Mouse (Mus musculus): ENCODE measurements around the gene Uqcc2. TPM values are rescaled to one million over a fixed set of nuclear protein-coding genes. Genes with fewer than 3 reads are reported as not detected.

The Uqcc2 gene
- total RNA-seq, 2 experiments from 2014 or later, result 215 to 241 TPM

DNA sequence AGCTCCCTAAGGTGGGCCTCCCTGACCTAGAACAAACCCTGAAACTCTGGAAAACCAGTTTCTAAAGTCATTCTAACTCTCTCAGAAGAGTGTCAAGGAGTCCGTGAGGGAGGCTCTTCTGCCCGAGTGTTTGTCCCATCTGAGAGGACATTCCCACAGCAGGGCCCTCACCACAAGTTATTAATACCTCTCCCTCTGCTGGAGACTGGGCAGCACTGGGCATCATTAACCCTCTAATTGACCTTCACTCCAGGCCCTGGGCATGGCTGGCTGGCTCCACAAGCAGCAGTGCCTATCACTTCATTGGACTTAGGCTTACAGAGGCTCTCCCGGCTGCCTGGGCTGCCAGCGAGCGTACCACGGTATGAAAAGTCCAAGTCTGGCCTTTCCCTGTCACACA, 24.7 kb upstream of the Uqcc2 start:
- intact Hi-C loops (cut with DNase I), result no loop called here
- no peak for DNase-seq (ENCODE audit: low spot score in 2 of 2)

DNA sequence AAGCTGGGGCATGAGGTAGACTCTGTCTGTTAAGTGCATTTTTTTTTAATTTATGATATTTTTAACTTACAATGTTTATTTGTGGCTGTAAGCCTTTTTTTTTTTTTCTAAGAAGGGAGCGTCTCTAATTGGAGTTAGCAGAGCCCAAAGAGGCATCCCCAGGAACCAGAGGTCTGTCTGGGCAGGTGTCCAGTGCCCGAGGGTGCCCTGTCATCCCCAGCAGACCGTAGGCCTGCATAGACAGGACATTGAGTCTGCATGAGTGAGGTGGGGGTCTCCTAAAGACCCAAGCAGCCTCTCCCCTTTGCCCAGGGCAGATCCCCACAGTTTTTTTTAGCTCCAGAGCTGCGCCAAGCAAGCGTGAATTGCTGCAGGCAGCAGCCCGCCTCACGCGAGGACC, 22.0 kb upstream of the Uqcc2 start:
- intact Hi-C loops (cut with DNase I), result no loop called here
- DNase-seq (ENCODE audit: low spot score in 2 of 2), result no peak

DNA sequence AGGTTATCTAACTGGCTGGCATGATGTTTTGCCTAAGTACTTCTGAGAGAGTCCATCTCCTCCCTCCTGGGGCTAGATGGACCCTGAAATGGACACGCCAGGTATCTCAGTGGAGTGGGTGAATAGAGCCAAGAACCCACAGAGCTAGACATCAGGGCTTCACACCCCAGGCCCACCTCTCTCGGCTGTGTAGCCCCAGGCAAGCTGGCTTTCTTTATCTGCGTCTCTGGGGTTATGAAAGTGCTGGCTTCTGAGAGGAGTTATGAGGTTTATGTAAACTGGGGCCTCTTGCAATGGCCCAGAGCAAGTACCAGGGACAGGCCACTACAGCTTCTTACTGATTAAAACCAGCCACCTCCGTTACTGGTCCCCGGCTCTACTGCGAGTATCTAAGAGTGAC, 21.2 kb upstream of the Uqcc2 start:
- no peak for DNase-seq (ENCODE audit: low spot score in 2 of 2)
- intact Hi-C loops (cut with DNase I), result no loop called here

DNA sequence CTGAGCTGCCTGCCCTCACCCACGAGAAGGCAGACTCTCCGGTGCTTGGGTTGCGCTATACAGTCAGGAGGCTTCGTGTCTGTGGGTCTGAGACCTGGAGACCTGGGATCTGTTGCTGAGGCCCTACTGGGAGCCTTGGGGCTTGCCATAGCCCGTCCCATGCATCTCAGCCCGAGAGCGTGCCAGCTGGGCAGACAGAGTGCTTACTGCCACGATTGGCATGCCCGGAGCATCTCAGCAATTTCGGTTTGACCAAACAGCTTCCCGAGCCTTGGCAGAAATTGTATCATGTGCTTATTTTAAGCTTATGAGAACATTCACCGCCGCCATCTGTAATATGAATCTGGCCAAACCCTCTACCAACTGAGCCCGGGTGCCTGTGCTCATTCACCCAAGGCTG, 20.5 kb upstream of the Uqcc2 start:
- DNase-seq (ENCODE audit: low spot score in 2 of 2), result peak in 1 of 2 experiments; percentile 44
- intact Hi-C loops (cut with DNase I), result no loop called here

DNA sequence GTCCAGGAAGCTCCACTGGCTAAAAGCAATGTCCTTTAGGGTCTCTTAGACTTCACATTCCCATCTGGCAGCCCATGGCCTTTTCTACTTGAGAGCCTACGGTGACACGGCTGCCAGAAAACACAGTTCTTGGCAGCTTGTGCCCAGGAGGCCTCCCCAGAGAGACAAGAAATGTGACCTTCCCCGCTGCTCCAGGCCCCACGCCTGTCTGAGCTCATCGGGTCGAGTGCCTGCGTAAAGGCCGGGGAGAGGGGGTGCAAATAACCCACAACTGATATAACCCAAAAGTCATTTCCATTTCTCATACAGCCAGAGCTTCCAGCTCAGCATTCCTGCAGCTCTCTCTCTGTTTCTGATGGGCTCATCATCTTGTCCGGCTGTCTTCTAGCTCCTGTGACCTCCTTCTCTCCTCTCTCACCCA, 20.1 kb upstream of the Uqcc2 start:
- DNase-seq (ENCODE audit: low spot score in 2 of 2), result no peak
- intact Hi-C loops (cut with DNase I), result no loop called here

DNA sequence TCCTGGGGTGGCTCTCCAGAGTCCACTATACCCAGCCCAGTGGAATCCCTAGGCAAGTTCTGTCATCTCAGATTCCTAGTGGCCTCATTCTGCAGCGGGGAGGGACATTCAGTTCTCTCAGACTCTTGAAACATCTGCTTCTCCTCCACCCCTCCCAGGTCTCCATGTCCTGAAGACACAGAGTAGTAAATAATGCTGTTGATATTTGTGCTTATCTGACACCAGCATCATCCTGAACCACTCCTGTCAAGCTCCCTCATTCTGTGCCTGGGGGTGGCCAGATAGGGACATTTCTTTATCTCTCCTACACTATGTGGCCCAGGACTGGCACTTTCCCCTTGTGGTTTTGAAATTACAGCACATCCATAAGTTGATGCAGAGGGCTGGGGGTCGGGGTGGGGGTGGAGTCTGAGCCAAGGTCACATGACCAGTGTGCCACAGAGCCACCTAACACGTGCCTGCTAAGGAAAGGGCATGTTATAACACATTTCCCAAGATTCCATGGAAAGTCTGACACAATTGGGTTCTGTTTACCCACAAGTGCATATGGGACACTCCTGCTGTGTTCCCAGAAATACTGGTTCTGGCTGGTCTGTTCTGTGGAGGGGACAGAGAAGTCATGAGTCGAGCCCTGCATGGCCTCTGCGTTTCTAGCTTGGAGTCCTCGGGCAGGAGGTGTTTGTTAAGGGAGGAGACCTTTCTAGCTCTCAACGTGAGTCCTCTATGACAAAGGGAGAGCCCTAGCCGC, 19.4 kb upstream of the Uqcc2 start:
- intact Hi-C loops (cut with DNase I), result no loop called here
- DNase-seq (ENCODE audit: low spot score in 2 of 2), result no peak

DNA sequence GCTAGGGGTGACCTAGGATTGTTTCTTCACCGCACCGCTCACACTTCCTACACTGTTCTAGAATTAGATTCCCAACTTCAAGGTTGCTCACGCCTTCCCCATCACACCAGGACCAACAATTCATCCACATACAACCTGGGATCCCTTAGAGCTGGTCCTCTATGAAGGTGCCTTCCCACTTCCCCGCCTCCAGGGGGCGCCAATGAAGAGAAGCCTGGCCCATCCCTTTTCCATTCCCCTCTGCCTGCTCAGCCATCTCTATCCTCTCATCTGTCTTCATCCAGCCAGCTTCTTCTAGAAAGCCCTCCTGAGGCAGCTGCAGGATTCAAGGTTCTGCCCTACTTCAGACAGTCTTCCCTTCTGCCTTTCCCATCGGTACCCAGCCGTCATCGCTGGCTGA, 17.7 kb upstream of the Uqcc2 start:
- no peak for DNase-seq (ENCODE audit: low spot score in 2 of 2)
- intact Hi-C loops (cut with DNase I), result no loop called here

DNA sequence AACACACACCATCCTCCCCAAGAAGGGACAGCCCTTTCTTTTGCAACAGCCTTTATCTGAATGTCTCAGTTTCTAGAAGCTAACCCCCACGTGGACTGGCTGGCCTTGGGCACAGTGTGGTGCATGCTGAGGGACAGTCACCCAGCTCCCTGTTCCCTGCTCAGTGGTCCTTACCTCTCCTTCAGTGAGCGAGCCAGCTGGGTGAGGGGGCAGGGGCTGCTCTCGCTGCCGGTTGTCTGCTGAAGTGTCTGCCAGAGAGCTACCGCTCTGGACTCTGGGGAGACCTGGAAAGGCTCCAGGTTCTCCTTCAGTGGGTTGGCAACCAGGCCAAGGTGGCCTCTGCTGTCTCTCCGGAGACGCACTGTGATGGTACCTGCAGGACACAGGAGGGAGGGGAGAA, 17.2 kb upstream of the Uqcc2 start:
- intact Hi-C loops (cut with DNase I), result no loop called here

DNA sequence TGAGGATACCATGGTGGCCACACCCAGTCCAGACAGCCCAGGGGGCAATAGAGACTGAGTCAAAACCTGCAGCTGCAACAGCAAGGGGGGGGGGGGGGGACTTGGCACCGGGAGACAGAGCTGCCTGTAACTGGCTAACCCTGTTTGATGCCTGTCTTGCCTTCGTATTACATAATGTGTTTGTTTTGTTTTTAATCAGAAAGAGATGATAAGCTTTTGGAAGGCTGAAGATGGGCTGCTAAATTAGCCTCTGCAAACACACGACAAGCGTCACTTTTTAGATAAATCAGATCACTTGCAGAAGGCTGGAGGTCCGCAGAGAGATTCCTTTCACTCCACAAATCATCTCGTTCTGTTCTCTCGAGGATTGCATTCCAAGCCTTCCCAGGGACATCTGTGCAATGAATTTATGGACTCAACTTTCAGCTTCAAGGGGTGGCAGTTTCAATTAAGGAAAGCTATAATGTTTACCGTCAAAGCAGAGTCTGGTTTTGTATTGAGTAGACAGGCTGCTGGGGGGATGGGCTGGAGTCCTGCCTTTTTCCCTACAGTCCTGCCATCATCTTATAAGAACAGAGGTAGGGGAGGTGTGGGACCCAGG, 12.7 kb upstream of the Uqcc2 start:
- intact Hi-C loops (cut with DNase I), result no loop called here
- no peak for DNase-seq (ENCODE audit: low spot score in 2 of 2)

More for the DNA sequence above, 17.2 kb upstream of the Uqcc2 start:
- DNase-seq (ENCODE audit: low spot score in 2 of 2), result no peak

DNA sequence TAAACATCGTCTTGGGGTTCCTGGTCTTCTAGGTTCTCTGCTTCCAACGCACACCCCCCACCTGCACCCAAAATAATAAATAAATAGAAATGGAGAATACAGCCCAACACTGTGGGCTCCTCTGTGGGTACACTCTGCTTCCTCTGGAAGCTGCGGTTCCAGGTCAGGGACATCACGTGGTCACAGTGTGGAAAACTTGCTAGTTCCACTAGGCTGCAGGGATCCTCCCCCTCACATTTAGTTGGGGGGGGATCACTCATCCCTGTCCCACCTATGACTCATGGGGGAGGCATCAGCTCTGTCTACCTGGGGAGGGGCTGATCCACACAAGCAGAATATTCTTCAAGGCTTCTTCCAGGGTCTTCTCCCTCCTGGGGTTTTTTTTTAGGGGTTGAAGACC, 10.4 kb upstream of the Uqcc2 start:
- intact Hi-C loops (cut with DNase I), result no loop called here

DNA sequence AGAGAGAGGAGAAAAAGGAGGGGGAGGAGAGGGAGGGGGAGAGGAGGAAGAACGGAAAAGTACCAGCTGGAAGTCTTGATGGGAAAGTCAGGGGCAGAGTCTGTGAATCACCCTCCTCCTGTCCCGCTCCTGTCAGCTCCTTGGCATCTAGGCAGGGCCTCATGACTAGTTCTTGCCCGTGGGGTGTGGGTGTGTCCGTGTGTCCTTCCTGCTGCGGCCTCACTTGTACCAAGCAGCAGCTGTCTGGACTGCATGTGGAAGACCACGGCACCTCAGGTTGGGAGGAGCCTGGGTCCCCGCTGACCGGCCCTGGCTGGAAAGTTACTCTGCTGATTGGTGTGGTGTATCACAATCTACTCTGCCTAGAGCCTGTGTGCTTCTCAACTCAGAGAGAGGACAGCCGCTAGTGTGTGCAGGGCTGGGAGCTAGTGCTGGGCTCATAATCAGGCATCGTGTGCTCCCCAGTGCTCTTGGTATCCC, 8.3 kb upstream of the Uqcc2 start:
- intact Hi-C loops (cut with DNase I), result no loop called here
- DNase-seq (ENCODE audit: low spot score in 2 of 2), result peak in 1 of 2 experiments; percentile 62

More for the DNA sequence above, 10.4 kb upstream of the Uqcc2 start:
- no peak for DNase-seq (ENCODE audit: low spot score in 2 of 2)

DNA sequence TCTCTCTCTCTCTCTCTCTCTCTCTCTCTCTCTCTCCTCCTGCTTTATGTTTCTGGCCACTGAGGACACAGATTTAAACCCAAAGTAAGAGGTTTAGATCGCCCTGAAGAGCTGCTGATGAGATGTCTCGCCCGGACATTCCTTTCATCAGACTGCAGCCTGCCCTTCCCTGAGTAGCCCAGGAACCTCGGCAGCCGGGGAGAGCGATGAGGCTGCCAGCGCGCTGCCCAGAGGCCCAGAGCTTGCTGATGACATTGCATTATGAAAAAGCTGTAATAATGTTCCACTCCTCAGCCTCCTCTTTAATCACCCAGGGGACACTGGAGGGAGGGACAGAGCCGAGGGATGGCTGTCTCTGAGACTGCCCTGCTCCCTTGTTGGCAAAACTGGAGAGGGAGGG, 6.5 kb upstream of the Uqcc2 start:
- intact Hi-C loops (cut with DNase I), result no loop called here
- no peak for DNase-seq (ENCODE audit: low spot score in 2 of 2)

DNA sequence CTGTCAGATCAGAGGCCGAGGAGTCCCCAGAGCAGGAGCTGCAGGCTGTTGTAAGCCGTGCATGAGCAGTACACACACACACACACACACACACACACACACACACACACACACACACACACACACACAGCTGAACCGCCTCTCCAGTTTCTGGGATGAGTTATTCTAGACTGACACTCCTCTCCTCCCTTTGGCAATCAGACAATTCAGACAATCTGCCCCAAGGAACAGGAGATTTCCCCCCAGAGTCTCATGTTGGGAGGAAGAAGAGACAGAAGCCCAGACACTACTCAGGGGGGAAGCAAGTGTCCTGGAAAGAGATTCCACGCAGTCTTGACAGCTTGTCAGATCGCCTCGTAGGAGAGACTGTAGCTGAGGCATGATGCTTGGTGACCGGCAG, 5.6 kb upstream of the Uqcc2 start:
- intact Hi-C loops (cut with DNase I), result no loop called here
- DNase-seq (ENCODE audit: low spot score in 2 of 2), result no peak

DNA sequence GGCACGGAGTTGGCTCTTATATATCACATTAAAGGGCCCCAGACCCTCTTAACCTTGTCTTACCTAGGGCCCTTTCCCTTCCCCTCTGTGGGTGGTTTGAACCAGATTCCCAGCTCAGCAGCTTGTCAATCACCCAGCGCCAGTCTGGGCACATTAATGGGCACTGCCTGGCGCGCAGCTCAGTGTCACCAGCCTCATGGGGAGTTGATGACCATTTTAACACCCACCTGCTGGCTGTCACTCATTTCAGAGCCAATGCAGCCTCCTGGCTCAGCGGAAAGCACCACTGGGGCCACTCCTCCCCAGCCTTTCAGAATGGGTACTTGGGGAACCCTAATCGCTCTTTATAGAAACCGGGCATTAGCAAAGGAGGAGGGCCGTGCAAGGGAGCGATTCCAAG, 4.7 kb upstream of the Uqcc2 start:
- intact Hi-C loops (cut with DNase I), result no loop called here
- DNase-seq (ENCODE audit: low spot score in 2 of 2), result no peak

DNA sequence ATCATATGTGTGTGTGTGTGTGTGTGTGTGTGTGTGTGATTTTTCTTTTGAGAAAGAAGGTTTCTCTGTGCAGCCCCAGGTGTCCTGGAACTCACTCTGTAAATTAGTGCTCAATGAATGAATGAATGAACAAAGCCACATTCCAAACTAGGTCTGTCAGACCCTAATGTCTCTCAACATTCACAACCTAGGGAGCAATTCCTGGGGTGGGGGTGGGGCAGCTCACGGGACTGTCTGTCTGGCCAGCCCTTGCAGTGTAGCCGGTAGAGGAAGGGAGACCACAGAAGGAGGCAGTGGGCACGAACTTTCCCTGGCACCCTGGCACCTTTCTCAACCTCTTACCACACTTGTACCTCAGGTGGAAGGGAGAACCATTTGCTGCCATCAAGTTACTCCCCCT, 999 bp upstream of the Uqcc2 start:
- DNase-seq (ENCODE audit: low spot score in 2 of 2), result no peak
- intact Hi-C loops (cut with DNase I), result no loop called here

DNA sequence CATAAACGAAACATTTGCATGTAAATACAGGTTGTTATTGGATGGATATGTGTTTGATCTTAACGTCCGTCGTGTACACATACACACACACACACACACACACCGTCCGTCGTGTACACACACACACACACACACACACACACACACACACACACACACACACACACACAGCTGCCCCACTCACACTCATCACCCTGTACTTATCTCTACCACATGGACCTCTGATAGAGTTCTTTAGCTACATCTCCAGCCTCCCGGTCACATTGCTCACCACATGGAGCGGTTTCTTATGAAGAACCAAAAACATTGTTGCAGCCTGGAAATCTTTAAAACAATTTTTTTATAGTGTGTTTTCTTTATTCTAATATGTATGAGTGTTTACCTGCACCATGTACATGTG, 471 bp upstream of the Uqcc2 start:
- intact Hi-C loops (cut with DNase I), result no loop called here
- no peak for DNase-seq (ENCODE audit: low spot score in 2 of 2)

DNA sequence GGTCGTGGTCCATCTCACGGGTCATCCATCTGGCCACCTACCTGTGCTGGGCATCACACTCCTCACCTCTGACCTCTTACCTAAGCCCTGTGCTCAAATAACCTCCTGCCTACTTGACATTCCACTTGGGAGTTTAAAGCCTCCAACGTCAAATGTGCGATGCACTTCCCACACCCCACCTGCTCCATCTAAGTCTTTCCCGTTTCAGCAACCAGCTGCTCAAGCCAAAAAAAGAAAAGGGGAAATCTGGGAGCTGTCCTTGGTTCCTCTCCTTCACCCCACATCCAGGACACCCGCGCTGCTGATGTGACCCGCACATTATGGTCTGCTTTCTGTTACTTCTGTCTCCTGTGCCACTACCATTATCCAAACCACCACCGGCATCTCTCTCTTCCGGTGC, 1.5 kb downstream of the Uqcc2 start:
- intact Hi-C loops (cut with DNase I), result no loop called here
- peak in 1 of 2 experiments; percentile 83 for DNase-seq (ENCODE audit: low spot score in 2 of 2)

DNA sequence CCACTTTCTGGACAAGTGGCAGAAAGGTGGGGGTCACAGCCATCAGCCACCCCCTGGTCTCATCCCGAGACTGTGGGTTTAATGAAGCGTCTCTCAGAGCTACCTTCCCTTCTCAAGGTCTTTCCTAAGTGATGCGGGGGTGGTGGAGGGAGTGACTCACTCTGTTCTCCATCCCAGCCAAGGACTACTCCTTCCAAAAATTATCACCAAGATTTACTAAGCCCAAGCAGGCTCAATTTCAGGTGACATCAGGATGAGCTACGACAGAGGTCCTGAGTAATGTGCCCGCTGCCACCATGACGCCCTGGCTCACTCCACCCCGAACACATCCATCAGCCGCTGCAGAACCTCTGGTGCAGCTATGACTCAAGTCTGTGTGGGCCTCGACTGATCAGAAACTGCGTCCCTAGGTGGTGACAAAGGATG, 2.5 kb downstream of the Uqcc2 start:
- DNase-seq (ENCODE audit: low spot score in 2 of 2), result peak in 1 of 2 experiments; percentile 86
- intact Hi-C loops (cut with DNase I), result no loop called here

DNA sequence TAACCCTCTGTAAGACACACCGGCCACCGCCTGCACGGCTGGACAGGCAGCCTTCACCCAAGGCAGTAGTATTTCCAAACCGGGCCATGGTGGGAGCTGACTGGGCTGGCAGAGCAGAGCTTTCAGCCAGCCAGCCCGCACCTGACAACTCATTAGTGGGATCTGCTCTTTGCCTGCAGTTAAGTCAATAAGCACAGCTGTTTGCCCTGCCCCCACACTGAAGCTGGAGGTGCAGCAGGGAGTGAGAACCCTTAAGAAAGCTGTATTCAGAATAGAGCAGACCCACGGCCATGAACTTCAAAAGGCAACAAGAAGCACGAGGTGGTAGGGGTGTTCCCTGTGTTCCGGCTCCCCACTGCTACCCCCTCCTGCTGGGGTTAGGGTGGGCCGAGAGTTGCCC, 3.5 kb downstream of the Uqcc2 start:
- DNase-seq (ENCODE audit: low spot score in 2 of 2), result no peak
- intact Hi-C loops (cut with DNase I), result no loop called here

DNA sequence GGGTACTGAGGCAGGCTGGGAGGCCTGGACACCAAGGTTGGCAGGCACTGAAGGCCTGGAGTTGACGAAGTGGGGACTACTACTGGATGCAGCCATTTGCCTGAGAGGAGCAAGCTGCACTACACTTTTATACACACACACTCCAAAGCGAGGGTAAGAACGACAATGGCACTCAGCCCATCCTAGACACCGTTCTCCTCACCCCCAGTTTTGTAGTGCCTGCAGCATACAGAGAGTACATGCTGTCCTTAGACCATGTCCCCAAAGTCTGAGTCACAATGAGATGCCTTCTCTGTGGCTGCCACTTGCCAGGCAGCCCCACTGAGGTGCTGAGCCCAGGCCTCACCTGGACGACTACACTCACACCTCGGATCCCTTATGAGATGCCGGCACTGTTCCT, 3.9 kb downstream of the Uqcc2 start:
- intact Hi-C loops (cut with DNase I), result loop anchor here (10.0 kb wide), 1 partner anchor 185 kb away; the partner anchor contains the start of gene Syngap1
- DNase-seq (ENCODE audit: low spot score in 2 of 2), result no peak

DNA sequence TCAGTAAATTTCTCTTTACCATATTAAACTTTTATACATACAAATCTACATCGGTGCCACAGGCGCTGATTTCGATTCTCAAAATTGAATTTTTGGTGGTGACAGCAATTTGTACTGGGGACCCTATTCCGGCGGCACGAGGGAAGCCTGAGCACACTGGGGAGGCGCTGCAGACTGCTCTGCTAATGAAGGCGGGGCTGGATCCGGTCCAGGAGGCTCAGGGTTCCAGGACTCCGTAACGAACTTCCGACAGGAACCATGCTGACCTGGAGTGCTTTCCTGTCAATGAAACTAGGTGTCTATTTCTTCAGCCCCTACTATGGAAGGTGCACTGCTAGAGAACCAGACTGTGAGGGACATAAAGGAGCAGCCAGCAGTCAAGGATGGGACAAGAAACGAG, 4.4 kb downstream of the Uqcc2 start:
- intact Hi-C loops (cut with DNase I), result loop anchor here (10.0 kb wide), 1 partner anchor 184 kb away; the partner anchor contains the start of gene Syngap1
- DNase-seq (ENCODE audit: low spot score in 2 of 2), result no peak

Measured in left cerebral cortex, postnatal 25 days (tissue).